Mouse (Mus musculus) liver (tissue): ENCODE data around the gene Olfr15.

Experiments used
- DNase-seq: peaks from one replicate; pipeline ENCODE4 v3.0.0-alpha.2; 2020; ENCODE audit warnings: mixed read lengths

The Olfr15 gene

DNA sequence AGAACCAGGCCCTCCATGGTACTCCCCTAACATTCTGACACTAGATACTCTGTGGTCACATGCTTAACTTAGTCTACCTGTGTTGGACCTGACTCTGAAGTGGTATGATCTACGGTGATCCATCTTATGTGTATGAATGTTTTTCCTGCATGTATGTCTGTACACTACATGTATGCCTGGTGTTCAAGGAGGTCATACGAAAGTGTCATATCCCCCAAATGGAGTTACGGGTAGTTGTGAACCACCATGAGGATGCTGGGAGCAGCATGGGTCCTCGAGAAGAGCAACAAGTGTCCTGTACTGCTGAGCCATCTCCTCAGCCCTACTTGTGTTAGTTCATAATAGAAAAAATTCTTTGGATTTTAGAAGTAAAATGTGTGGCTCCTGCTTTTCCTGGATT is 45.7 kb downstream of the Olfr15 start:
- no peak for DNase-seq

DNA sequence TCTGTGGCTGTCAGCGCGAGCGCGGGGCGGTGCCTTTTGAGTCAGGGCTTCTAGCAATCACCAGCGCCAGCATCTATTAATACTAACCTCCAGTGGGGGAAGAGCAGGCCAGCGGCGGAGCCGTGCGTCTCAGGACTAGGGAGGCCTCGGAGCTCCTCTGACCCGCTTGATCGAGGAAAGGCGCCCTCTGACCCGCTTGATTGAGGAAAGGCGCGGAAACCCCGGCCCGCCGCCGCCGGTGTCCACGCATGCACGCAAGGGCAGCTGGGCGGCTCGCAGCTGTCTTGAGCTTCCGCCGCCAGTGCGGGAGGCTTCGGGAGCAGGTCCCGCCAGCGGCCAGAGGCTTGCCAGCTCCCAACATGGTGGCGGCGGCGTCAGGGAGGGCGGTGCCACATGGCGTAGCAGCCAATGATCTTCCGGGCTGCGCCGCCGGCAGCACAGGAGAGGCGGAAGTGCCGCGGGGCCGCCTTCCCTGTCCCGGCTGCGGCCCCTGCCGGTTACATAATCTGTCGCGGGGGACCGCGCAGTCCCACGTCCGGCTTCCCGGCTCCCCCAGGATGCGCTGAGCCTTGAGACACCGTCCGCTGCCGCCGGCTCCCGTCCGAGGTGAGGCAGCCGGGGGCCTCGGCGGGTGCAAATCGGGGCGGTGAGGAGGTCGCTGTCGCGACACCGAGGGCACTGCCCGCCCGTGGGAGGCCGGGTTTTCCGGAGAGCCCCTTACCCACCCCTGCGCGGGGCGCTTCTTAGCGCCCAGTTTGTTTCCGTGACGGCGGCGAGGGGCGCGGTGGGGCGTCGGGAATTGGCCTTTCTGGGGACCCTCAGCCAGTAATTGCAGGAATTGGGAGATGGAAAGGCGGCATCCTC is 53.8 kb downstream of the Olfr15 start, which contains the start of the genes Zfp597 and Gm20695:
TSS of gene Zfp597 (minus strand) at position 361 of the 864 bp plus-strand sequence.
TSS of gene Gm20695 (plus strand) at position 448 of the 864 bp plus-strand sequence.
- DNase-seq, result peak; percentile 96

DNA sequence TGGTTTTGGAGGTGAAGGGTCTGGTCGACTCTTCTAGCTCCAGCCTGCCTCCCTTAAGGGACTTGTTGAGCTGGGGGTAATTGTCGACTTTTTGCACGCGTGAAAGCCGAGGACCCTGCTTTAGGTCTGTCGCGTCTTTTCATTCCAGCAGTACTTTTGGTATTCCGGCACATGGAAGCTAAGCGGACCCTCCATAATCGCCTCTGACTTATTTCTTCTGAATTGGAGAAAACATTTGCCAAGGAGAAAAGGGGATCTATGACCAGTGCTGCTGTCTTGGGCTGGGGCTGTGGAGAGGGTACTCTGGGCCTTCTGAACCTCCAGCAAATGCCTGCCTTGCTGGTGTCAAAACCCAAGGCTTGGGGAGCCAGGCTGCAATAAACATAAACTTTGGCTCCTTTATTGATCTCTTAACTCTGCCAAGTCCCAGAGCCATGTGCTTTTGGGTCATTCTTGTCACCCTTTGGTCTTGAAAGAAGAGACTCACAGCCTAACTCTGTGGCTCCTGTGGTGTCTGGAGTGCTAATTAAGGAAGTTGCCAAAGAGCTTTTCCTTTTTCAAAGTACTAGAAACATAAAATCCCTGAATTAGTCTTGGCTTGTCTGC is 54.5 kb downstream of the Olfr15 start:
- no peak for DNase-seq

DNA sequence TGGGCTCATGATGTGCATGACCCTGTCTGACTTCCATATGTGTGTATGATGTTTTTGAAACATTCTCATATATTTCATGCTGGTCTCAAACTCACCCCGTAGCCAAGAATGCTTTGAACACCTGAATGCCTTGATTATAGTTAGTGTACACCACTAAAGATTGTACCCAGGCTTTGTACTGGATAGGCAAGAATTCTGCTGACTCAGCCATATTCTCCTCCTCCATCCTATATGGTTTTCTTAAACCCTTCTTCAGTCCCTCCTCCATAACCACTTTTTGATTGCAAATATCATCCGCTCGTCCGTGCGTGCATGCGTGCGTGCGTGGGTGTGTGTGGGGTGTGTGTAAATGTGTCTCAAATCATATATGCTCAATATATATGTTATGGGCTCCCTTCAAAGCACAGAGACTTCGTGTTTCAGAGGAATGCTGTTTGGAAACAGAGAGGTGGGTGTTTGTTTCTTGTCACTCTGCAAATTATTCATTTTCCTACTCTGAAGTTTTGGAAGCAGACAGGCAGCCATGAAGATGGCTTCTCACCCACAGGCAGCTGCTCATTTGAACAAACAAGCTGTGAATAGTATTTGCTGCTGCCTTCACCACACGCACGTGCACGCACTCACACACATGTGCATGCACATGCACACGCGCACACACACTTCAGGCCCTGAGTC is 61.1 kb downstream of the Olfr15 start:
- DNase-seq, result no peak

DNA sequence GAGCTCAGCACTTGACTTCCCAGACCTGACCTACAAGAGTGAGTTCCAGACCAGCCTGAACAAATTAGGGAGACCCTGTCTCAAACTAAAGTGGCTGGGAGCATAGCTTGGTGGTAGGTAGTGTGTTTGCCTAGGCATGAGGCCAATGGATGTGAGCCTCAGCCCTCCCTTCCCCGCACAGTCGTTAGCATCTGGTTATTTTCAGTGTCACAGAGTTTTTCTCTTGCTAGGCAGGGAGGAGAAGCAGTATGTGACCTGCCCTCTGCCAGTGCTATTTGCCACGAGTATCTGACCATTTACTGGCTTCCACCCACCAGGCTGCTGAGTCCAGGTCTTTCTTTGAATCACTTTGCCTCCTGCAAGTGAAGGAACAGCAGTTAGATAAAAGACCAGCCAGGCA is 63.1 kb downstream of the Olfr15 start:
- DNase-seq, result no peak
